Mouse (Mus musculus) kidney, adult 2 months (tissue): ENCODE data around the gene Kif26b. TPM values are rescaled to one million over a fixed set of nuclear protein-coding genes. Genes with fewer than 3 reads are reported as not detected.

ENCODE experiments used
- DNase-seq: peaks from one replicate; pipeline ENCODE4 v3.0.0; 2021
- H3K27ac ChIP-seq: fragments of 200-500 bp; 2 replicates; pipeline ENCODE4 v1.5.1; 2012; ENCODE audit warnings: low read depth, low read length, control low read depth, inconsistent platforms; ENCODE audit not compliant: insufficient read depth
- H3K27me3 ChIP-seq: fragments of 200-500 bp; replicated peaks from 2 replicates; pipeline ENCODE4 v1.6.1; 2012; ENCODE audit warnings: mild to moderate bottlenecking, moderate library complexity, low read length, inconsistent platforms; ENCODE audit not compliant: control insufficient read depth, insufficient read depth
- H3K36me3 ChIP-seq: fragments of 200-500 bp; 2 replicates; pipeline ENCODE4 v1.6.1; 2012; ENCODE audit warnings: mild to moderate bottlenecking, moderate library complexity, low read length, inconsistent platforms; ENCODE audit not compliant: control insufficient read depth, insufficient read depth
- H3K4me1 ChIP-seq: fragments of 200-500 bp; 2 replicates; pipeline ENCODE4 v1.6.1; 2011; ENCODE audit warnings: low read length; ENCODE audit not compliant: control insufficient read depth, insufficient read depth
- H3K4me3 ChIP-seq: fragments of 200-500 bp; 2 replicates; pipeline ENCODE4 v1.5.1; 2011; ENCODE audit warnings: mild to moderate bottlenecking, low read depth, low read length, control low read depth; ENCODE audit not compliant: insufficient read depth
- CTCF ChIP-seq: fragments of 200-500 bp; conservative IDR thresholded peaks from 2 replicates; pipeline ENCODE4 v1.5.1; 2011; ENCODE audit warnings: low read depth, mild to moderate bottlenecking, control low read depth, low read length, moderate library complexity, mixed read lengths; ENCODE audit not compliant: insufficient read depth, insufficient read length
- POLR2A ChIP-seq: fragments of 200-500 bp; IDR thresholded peaks from one replicate; pipeline ENCODE4 v1.6.1; 2011; ENCODE audit warnings: low read depth, low read length, control low read depth
- WGBS: fragments of 180-500 bp; shearing (Covaris S2); methylation state at CpG from one replicate; pipeline ENCODE4 v1.1.7; 2018; 5-methylcytosine and 5-hydroxymethylcytosine counted together
- polyA plus RNA-seq: library from polyadenylated mRNA; depleted of rRNA; stranded (reverse); fragments of >200 nt; gene quantifications from 2 replicates; pipeline ENCODE4 v1.2.3, GENCODE M21; 2012

Kif26b gene
- polyA plus RNA-seq, 1 experiment = 0.97 TPM

DNA sequence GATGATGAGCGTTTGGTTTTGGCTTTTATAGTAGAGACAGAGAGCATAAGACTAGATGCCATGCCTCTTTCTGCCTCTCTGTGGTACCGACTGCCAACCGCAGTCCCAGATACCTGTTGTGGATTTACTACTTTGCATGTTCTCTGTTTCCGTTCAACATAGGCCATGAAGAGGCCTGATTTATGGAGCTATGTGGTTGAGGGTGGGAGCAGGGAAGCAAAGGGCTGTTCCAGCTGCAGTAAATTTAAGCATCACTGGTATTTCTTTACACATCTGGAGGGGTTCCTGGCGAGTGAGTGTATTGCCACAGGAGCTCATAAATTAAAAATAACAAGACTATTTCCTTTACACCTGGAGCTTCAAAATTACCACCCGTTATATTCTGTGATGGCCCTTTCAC, 199.3 kb downstream of the Kif26b start:
- no peak overlapping the region for H3K27ac ChIP-seq

DNA sequence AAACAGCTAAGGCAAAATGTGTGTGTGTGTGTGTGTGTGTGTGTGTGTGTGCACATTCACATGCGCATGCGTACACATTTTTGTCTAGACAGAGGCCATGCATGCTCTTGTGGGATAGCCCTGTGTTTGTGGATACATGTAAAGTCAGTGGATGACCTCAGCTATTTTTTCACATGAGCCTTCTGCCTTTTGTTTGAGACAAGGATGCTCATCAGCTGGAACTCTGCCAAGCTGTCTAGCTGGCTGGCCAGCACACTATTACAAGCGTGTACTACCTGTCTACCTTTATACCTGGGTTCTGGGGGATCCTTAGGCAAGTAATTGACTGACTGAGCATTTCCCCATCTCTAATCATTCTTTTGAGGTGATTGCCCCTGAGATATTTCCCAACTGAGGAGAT, 201.3 kb downstream of the Kif26b start:
- Histone ChIP-seq H3K27me3 (no peaks in the 10 kb centered on the region), H3K36me3 (no peaks in the 10 kb centered on the region), H3K4me1 (no peaks in the 10 kb centered on the region), H3K4me3 (no peak overlapping the region), H3K27ac (no peak overlapping the region)
- no peak for DNase-seq
- WGBS = 95% methylated on average over 3 of the region's 3 CpGs
- TF ChIP-seq POLR2A = no peak
- TF ChIP-seq CTCF = no peak

More for the DNA sequence above, 199.3 kb downstream of the Kif26b start:
- H3K36me3 ChIP-seq = no peaks in the 10 kb centered on the region
- no peak overlapping the region for H3K4me3 ChIP-seq
- 43% methylated on average over 6 of the region's 6 CpGs for WGBS
- H3K4me1 ChIP-seq = no peaks in the 10 kb centered on the region
- no peak for TF ChIP-seq POLR2A
- no peak for TF ChIP-seq CTCF
- H3K27me3 ChIP-seq = no peaks in the 10 kb centered on the region
- no peak for DNase-seq

DNA sequence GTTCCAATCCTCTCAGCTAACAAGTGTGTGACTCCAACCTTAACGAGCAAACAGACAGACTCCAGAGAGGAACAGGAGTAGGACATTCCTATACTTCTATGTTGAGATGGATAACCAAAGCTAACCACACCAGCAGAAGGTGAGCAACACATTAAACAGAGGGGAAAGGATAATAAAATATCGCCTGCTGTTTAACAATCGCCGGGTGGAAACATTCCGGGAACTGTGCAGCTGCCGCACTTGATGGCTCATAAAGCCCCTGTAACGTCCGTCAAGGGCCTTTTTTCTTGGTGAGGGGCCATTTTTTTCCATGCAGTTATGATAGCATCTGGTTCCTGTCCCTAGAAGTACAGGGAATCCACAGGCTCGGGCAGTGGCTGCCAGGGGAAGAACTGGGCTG, 204.1 kb downstream of the Kif26b start:
- Histone ChIP-seq H3K27ac (no peak overlapping the region), H3K27me3 (no peaks in the 10 kb centered on the region; the same call in 1 of the 2 replicates), H3K4me1 (no peaks in the 10 kb centered on the region), H3K36me3 (no peaks in the 10 kb centered on the region), H3K4me3 (no peak overlapping the region)
- 35% methylated on average over 9 of the region's 9 CpGs for WGBS
- TF ChIP-seq POLR2A (no peak), CTCF (no peak)
- no peak for DNase-seq

DNA sequence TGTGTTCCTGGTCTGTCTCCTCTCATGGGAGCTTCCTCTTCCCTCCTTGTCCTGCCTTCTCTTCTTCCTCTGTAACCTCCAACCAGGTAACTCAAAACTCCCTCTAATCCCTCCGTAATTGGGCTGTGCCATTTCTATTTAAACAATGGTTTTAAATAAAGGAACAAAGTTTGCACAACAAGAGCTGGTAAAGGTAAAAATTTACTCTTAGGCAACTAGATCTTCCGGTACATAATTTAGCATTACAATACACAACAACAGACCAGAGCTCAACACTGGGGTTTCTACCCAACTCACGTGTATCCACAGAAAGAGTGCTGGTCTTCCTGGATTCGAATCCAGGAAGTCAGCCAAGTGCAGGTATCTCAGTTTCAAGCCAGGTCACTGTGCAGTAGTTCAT, 205.7 kb downstream of the Kif26b start:
- Histone ChIP-seq H3K36me3 (no peaks in the 10 kb centered on the region), H3K27ac (no peak overlapping the region), H3K4me3 (no peak overlapping the region), H3K27me3 (no peaks in the 10 kb centered on the region; the same call in 1 of the 2 replicates), H3K4me1 (no peaks in the 10 kb centered on the region)
- 65% methylated on average over 4 of the region's 4 CpGs for WGBS
- no peak for TF ChIP-seq CTCF
- no peak for TF ChIP-seq POLR2A
- DNase-seq = no peak

DNA sequence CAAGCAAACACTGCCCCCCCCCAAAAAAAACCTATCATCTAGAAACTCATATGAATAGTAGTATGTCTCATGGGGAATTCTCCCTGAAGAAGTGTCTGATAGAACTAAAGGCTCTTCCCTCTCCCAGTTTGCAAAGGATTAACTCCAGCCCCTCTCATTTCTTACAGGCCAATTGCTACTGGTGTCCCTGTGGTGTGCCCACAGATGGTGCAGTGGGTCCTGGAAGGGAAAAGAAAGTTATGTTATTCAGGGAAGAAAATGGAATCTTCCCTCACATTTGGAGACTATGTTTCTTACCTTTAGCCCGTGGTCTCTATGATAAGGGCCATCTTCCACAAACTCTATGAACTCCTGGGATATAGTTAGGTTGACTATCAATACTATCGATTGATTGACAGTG, 208.0 kb downstream of the Kif26b start:
- H3K27me3 ChIP-seq = no peaks in the 10 kb centered on the region; the same call in 1 of the 2 replicates
- no peak for DNase-seq
- H3K36me3 ChIP-seq = no peaks in the 10 kb centered on the region
- H3K27ac ChIP-seq = no peak overlapping the region
- WGBS = 97% methylated on average over 2 of the region's 2 CpGs
- H3K4me1 ChIP-seq = no peaks in the 10 kb centered on the region
- no peak overlapping the region for H3K4me3 ChIP-seq
- TF ChIP-seq CTCF (no peak), POLR2A (no peak)

- TF ChIP-seq POLR2A (no peak), CTCF (no peak)
- Histone ChIP-seq H3K4me3 (no peak overlapping the region), H3K4me1 (no peaks in the 10 kb centered on the region), H3K27me3 (no peaks in the 10 kb centered on the region), H3K27ac (no peak overlapping the region), H3K36me3 (no peaks in the 10 kb centered on the region)
- 86% methylated on average over 5 of the region's 5 CpGs for WGBS
- DNase-seq = no peak
Observed at GRCm38 (mm10) chr1:178743820-178744219, 214.9 kb downstream of the Kif26b start.

- no peak for TF ChIP-seq CTCF
- TF ChIP-seq POLR2A = no peak
- H3K36me3 ChIP-seq = no peaks in the 10 kb centered on the region
- H3K4me1 ChIP-seq = no peaks in the 10 kb centered on the region
- H3K27ac ChIP-seq = no peak overlapping the region
- no peak overlapping the region for H3K4me3 ChIP-seq
- no peak for DNase-seq
- no peaks in the 10 kb centered on the region for H3K27me3 ChIP-seq
- WGBS = 63% methylated on average over 7 of the region's 7 CpGs
Observed at GRCm38 (mm10) chr1:178744526-178744925, 215.6 kb downstream of the Kif26b start.
